Mouse (Mus musculus) MEL (cell line): ENCODE measurements around the gene Lrrc4c. TPM values are rescaled to one million over a fixed set of nuclear protein-coding genes. Genes with fewer than 3 reads are reported as not detected.

Experiments used
- DNase-seq: peaks from one replicate; pipeline ENCODE4 v3.0.0; 2011; ENCODE audit warnings: low read depth, low spot score
- H3K27ac ChIP-seq: 2 replicates; pipeline ENCODE4 v1.5.1; 2012; ENCODE audit warnings: low read depth, mild to moderate bottlenecking, control low read depth, low read length, moderate library complexity; ENCODE audit not compliant: control insufficient read depth
- H3K27me3 ChIP-seq, 2 experiments: fragments of 150-350 bp in 1 of 2; sonication (generic) in 1 of 2; 2 replicates each; pipeline ENCODE4 v1.6.1; 2012; ENCODE audit warnings: low read length in 2 of 2, mild to moderate bottlenecking in 2 of 2, improper control_type of control experiment in 1 of 2, moderate library complexity in 1 of 2; ENCODE audit not compliant: insufficient read depth in 2 of 2, control insufficient read depth in 1 of 2
- H3K36me3 ChIP-seq, 2 experiments: 2 replicates each; pipeline ENCODE4 v1.6.1; 2012 to 2014; ENCODE audit warnings: low read length in 2 of 2, improper control_type of control experiment in 1 of 2, inconsistent platforms in 1 of 2, mild to moderate bottlenecking in 1 of 2; ENCODE audit not compliant: insufficient read depth in 2 of 2, control insufficient read depth in 1 of 2
- H3K4me1 ChIP-seq, 2 experiments: fragments of 150-350 bp in 1 of 2; sonication (generic) in 1 of 2; 2 replicates each; pipeline ENCODE4 v1.6.1; 2012; ENCODE audit warnings: low read length in 2 of 2, improper control_type of control experiment in 1 of 2, mild to moderate bottlenecking in 1 of 2; ENCODE audit not compliant: insufficient read depth in 2 of 2, control insufficient read depth in 1 of 2
- H3K4me3 ChIP-seq, 2 experiments: fragments of 150-350 bp in 1 of 2; sonication (generic) in 1 of 2; 2 replicates each; pipeline ENCODE4 v1.5.1; 2012; ENCODE audit warnings: low read depth in 2 of 2, low read length in 2 of 2, mild to moderate bottlenecking in 2 of 2, moderate library complexity in 2 of 2, control low read depth in 1 of 2, improper control_type of control experiment in 1 of 2; ENCODE audit not compliant: control insufficient read depth in 1 of 2, insufficient read depth in 1 of 2
- H3K79me2 ChIP-seq: 2 replicates; pipeline ENCODE4 v1.6.1; 2012; ENCODE audit warnings: mild to moderate bottlenecking, low read length, moderate library complexity; ENCODE audit not compliant: control insufficient read depth, poor library complexity, insufficient read depth
- H3K9ac ChIP-seq: 2 replicates; pipeline ENCODE4 v1.6.1; 2012; ENCODE audit warnings: low read depth, mild to moderate bottlenecking, control low read depth, low read length, moderate library complexity; ENCODE audit not compliant: control insufficient read depth, poor library complexity, severe bottlenecking
- H3K9me3 ChIP-seq: fragments of 150-350 bp; sonication (generic); replicated peaks from 2 replicates; pipeline ENCODE4 v1.6.1; 2012; ENCODE audit warnings: mild to moderate bottlenecking, low read length, improper control_type of control experiment, moderate library complexity; ENCODE audit not compliant: insufficient read depth
- CHD1 ChIP-seq: IDR thresholded peaks from 2 replicates; pipeline ENCODE4 v1.6.1; 2012; ENCODE audit warnings: low read depth, mild to moderate bottlenecking, inconsistent platforms, low read length, improper control_type of control experiment
- E2F4 ChIP-seq: IDR thresholded peaks from 2 replicates; pipeline ENCODE4 v1.6.1; 2011; ENCODE audit warnings: low read depth, low read length, improper control_type of control experiment, borderline replicate concordance
- ELF1 ChIP-seq: IDR thresholded peaks from 2 replicates; pipeline ENCODE4 v1.6.1; 2014; ENCODE audit warnings: low read depth, mild to moderate bottlenecking, inconsistent platforms, low read length, improper control_type of control experiment, moderate library complexity
- GATA1 ChIP-seq: IDR thresholded peaks from 2 replicates; pipeline ENCODE4 v1.6.1; 2011; ENCODE audit warnings: low read depth, low read length, improper control_type of control experiment
- KAT2A ChIP-seq: conservative IDR thresholded peaks from 2 replicates; pipeline ENCODE4 v1.6.1; 2012; ENCODE audit warnings: low read depth, low read length, improper control_type of control experiment, inconsistent platforms
- MAZ ChIP-seq: IDR thresholded peaks from 2 replicates; pipeline ENCODE4 v1.6.1; 2012; ENCODE audit warnings: low read depth, mild to moderate bottlenecking, inconsistent platforms, low read length, improper control_type of control experiment
- MXI1 ChIP-seq: IDR thresholded peaks from 2 replicates; pipeline ENCODE4 v1.6.1; 2011; ENCODE audit warnings: mild to moderate bottlenecking, low read depth, low read length, improper control_type of control experiment
- MYB ChIP-seq: IDR thresholded peaks from 2 replicates; pipeline ENCODE4 v1.6.1; 2011; ENCODE audit warnings: mild to moderate bottlenecking, low read depth, low read length, improper control_type of control experiment
- POLR2A ChIP-seq, 2 experiments: IDR thresholded peaks; 2 replicates each; pipeline ENCODE4 v1.6.1; 2011 to 2012; ENCODE audit warnings: low read length in 2 of 2, mild to moderate bottlenecking in 2 of 2, control low read depth in 1 of 2, improper control_type of control experiment in 1 of 2, low read depth in 1 of 2, moderate library complexity in 1 of 2; ENCODE audit not compliant: control insufficient read depth in 1 of 2, insufficient read depth in 1 of 2, poor library complexity in 1 of 2
- POLR2AphosphoS5 ChIP-seq: IDR thresholded peaks from 2 replicates; pipeline ENCODE4 v1.6.1; 2012; ENCODE audit warnings: low read depth, borderline replicate concordance, mild to moderate bottlenecking, inconsistent platforms, low read length, moderate library complexity, mixed read lengths
- RAD21 ChIP-seq: IDR thresholded peaks from 2 replicates; pipeline ENCODE4 v1.6.1; 2011; ENCODE audit warnings: mild to moderate bottlenecking, low read depth, low read length, improper control_type of control experiment
- SIN3A ChIP-seq: IDR thresholded peaks from 2 replicates; pipeline ENCODE4 v1.6.1; 2012; ENCODE audit warnings: low read length, improper control_type of control experiment, inconsistent platforms
- TAL1 ChIP-seq: IDR thresholded peaks from 2 replicates; pipeline ENCODE4 v1.6.1; 2012; ENCODE audit warnings: mild to moderate bottlenecking, inconsistent platforms, low read length, moderate library complexity, mixed read lengths
- TBP ChIP-seq: IDR thresholded peaks from 2 replicates; pipeline ENCODE4 v1.8.0; 2011; ENCODE audit warnings: low read depth, low read length, improper control_type of control experiment
- USF1 ChIP-seq: IDR thresholded peaks from 2 replicates; pipeline ENCODE4 v1.6.1; 2014; ENCODE audit warnings: low read depth, mild to moderate bottlenecking, inconsistent platforms, low read length, improper control_type of control experiment, moderate library complexity
- ZC3H11A ChIP-seq: IDR thresholded peaks from 2 replicates; pipeline ENCODE4 v1.6.1; 2012; ENCODE audit warnings: low read depth, mild to moderate bottlenecking, inconsistent platforms, low read length, improper control_type of control experiment
- ZMIZ1 ChIP-seq: IDR thresholded peaks from 2 replicates; pipeline ENCODE4 v1.6.1; 2012; ENCODE audit warnings: low read depth, mild to moderate bottlenecking, inconsistent platforms, low read length, improper control_type of control experiment, moderate library complexity
- ZNF384 ChIP-seq: IDR thresholded peaks from 2 replicates; pipeline ENCODE4 v1.6.1; 2012; ENCODE audit warnings: low read depth, mild to moderate bottlenecking, inconsistent platforms, low read length, improper control_type of control experiment
- polyA plus RNA-seq, 2 experiments: library from polyadenylated mRNA; stranded (reverse) in 1 of 2; unstranded in 1 of 2; fragments of >175 nt in 1 of 2; fragments of >200 nt in 1 of 2; gene quantifications; 2 replicates each; pipeline versions ENCODE4 v1.2.1 to v1.2.4; 2012; ENCODE audit warnings: low replicate concordance in 2 of 2, low read depth in 1 of 2; ENCODE audit not compliant: insufficient read length in 2 of 2, insufficient read depth in 1 of 2, missing spikeins in 1 of 2
- total RNA-seq: library from RNA; depleted of rRNA; stranded (reverse); fragments of 300-350 nt; gene quantifications from 2 replicates; pipeline ENCODE4 v1.2.3, GENCODE M21; 2012

Gene Lrrc4c
- total and polyA plus RNA-seq, 3 experiments, result not detected

GRCm38 (mm10) chr2:97339627-97340026, 1021.7 kb downstream of the Lrrc4c start:
- Histone ChIP-seq H3K9me3 (no peaks in the 10 kb centered on the region), H3K36me3 (no peaks in the 10 kb centered on the region), H3K79me2 (no peaks in the 10 kb centered on the region)
- DNase-seq, result no peak
- TF ChIP-seq ZMIZ1 (no peak), SIN3A (no peak), E2F4 (no peak), USF1 (no peak), ZC3H11A (no peak), POLR2A (IDR thresholded peaks at IDR 0.05; ENCODE audit: control insufficient read depth in 1 of 2, insufficient read depth in 1 of 2, low read depth in 1 of 2, low read length in 2 of 2, poor library complexity in 1 of 2) (no peak), CHD1 (no peak), TBP (no peak), MXI1 (no peak), ELF1 (no peak), RAD21 (no peak), KAT2A (no peak), TAL1 (no peak)
- TF ChIP-seq, all 39 proteins: peak for 0
- no peak overlapping the region for H3K4me3 ChIP-seq
- H3K9ac ChIP-seq, result no peak overlapping the region
- H3K4me1 ChIP-seq, result no peaks in the 10 kb centered on the region
- H3K27me3 ChIP-seq, result no peaks in the 10 kb centered on the region
- H3K27ac ChIP-seq, result no peak overlapping the region

GRCm38 (mm10) chr2:97361235-97361634, 1043.3 kb downstream of the Lrrc4c start:
- no peak for DNase-seq
- TF ChIP-seq ZC3H11A, result no peak
- TF ChIP-seq MYB, result no peak
- TF ChIP-seq POLR2AphosphoS5, result no peak
- TF ChIP-seq POLR2A (IDR thresholded peaks at IDR 0.05; ENCODE audit: control insufficient read depth in 1 of 2, insufficient read depth in 1 of 2, low read depth in 1 of 2, low read length in 2 of 2, poor library complexity in 1 of 2), result no peak
- no peak for TF ChIP-seq SIN3A
- no peak for TF ChIP-seq MAZ
- TF ChIP-seq MXI1, result no peak
- H3K79me2 ChIP-seq, result no peaks in the 10 kb centered on the region
- H3K27me3 ChIP-seq, result no peaks in the 10 kb centered on the region
- H3K4me1 ChIP-seq, result no peaks in the 10 kb centered on the region
- H3K9ac ChIP-seq, result no peak overlapping the region
- H3K27ac ChIP-seq, result no peak overlapping the region
- H3K4me3 ChIP-seq, result no peak overlapping the region
- H3K36me3 ChIP-seq, result no peaks in the 10 kb centered on the region
- no peaks in the 10 kb centered on the region for H3K9me3 ChIP-seq

GRCm38 (mm10) chr2:97369978-97370377, 1052.0 kb downstream of the Lrrc4c start:
- Histone ChIP-seq H3K9ac (no peak overlapping the region), H3K27ac (no peak overlapping the region)
- TF ChIP-seq E2F4 (no peak), ZNF384 (no peak), GATA1 (no peak)

More at GRCm38 (mm10) chr2:97369978-97370377, 1052.0 kb downstream of the Lrrc4c start:
- no peak for DNase-seq
- Histone ChIP-seq H3K36me3 (no peaks in the 10 kb centered on the region), H3K4me1 (no peaks in the 10 kb centered on the region), H3K9me3 (no peaks in the 10 kb centered on the region), H3K4me3 (no peak overlapping the region), H3K27me3 (no peaks in the 10 kb centered on the region), H3K79me2 (no peaks in the 10 kb centered on the region)
